Comparison of ENCODE assay signal across 8 mouse cellular contexts in the genomic region with DNA sequence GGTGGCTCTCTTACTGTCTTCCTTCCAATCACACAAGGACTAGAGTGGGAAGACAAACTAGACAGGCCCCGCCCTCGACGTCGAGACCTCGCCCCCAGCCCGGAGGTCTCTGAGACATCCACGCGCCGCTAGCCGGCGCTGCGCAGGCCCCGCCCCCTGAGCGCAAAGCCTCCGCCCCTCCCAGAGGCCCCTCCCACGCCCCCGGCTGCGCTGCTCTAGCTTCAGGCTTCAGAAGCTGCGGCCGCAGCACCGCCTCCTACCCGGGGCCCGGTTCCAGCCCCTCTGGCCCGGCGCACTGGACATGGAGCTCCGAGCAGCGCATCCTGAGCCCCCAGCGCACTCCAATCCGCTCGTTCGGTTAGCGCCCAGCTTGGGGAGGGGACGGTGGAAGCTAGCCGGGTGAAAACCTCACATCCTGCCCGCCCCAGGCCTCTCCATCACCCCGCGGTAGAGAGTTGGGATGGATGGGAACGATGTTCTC. TPM values are rescaled to one million over a fixed set of nuclear protein-coding genes. Genes with fewer than 3 reads are reported as not detected.
A peak's percentile ranks its signal among the peaks of the same experiment; 100 is the strongest.
DNase-seq lines count a peak whose midpoint lies in the region; ATAC-seq and TF ChIP-seq lines count a peak whose summit lies in the region.

A gene (plus strand): TSS at position 225 of the 481 bp plus-strand sequence.

- H3K4me3 ChIP-seq in forebrain, embryonic 13.5 days = peak within 1 kb of the TSS; percentile 51
- peak within 1 kb of the TSS; percentile 64 for H3K4me3 ChIP-seq in heart, postnatal 0 days (ENCODE audit: low read depth, low read length)
- H3K4me3 ChIP-seq in liver, postnatal 0 days (ENCODE audit: low read depth, low read length) = peak within 1 kb of the TSS; percentile 63
- peak within 1 kb of the TSS; percentile 53 for H3K4me3 ChIP-seq in neural tube, embryonic 13.5 days
- peak within 1 kb of the TSS; percentile 69 for H3K4me3 ChIP-seq in testis, adult 2 months (ENCODE audit: control insufficient read depth, low read depth, low read length)

- peak; percentile 54 for ATAC-seq in cerebellum, adult (ENCODE audit: insufficient number of reproducible peaks, low FRiP score, low TSS enrichment)
- ATAC-seq in forebrain, embryonic 13.5 days = peak; percentile 77
- ATAC-seq in heart, postnatal 0 days (ENCODE audit: insufficient read depth, low read depth) = peak; percentile 84
- ATAC-seq in liver, postnatal 0 days = peak; percentile 83
- peak; percentile 77 for ATAC-seq in neural tube, embryonic 13.5 days (ENCODE audit: low read depth)

- peaks cover 37% of the 10 kb centered on the region for H3K4me1 ChIP-seq in forebrain, embryonic 13.5 days
- peaks cover 25% of the 10 kb centered on the region for H3K4me1 ChIP-seq in heart, postnatal 0 days (ENCODE audit: control insufficient read depth, insufficient read depth)
- peaks cover 23% of the 10 kb centered on the region for H3K4me1 ChIP-seq in liver, postnatal 0 days (ENCODE audit: insufficient read depth)
- peaks cover 48% of the 10 kb centered on the region for H3K4me1 ChIP-seq in neural tube, embryonic 13.5 days (replicated peaks)
- H3K4me1 ChIP-seq in testis, adult 2 months (ENCODE audit: control insufficient read depth, insufficient read depth, low read length) = peaks cover 6% of the 10 kb centered on the region

- H3K9me3 ChIP-seq in forebrain, embryonic 13.5 days (replicated peaks) = no peaks in the 10 kb centered on the region
- no peaks in the 10 kb centered on the region for H3K9me3 ChIP-seq in heart, postnatal 0 days (replicated peaks; ENCODE audit: control insufficient read depth, low read length)
- no peaks in the 10 kb centered on the region for H3K9me3 ChIP-seq in liver, postnatal 0 days (ENCODE audit: low read length)
- H3K9me3 ChIP-seq in neural tube, embryonic 13.5 days = no peaks in the 10 kb centered on the region

- TF ChIP-seq EP300 in heart, postnatal 0 days (IDR thresholded peaks at IDR 0.05; ENCODE audit: low read depth) = no peak
- TF ChIP-seq EP300 in liver, postnatal 0 days (IDR thresholded peaks at IDR 0.05; ENCODE audit: low read depth) = no peak

- peak within 1 kb of the TSS; percentile 71 for H3K4me2 ChIP-seq in forebrain, embryonic 13.5 days
- H3K4me2 ChIP-seq in heart, postnatal 0 days (ENCODE audit: low read depth, low read length) = peak within 1 kb of the TSS; percentile 75
- H3K4me2 ChIP-seq in liver, postnatal 0 days (ENCODE audit: low read depth, low read length) = peak within 1 kb of the TSS; percentile 92
- H3K4me2 ChIP-seq in neural tube, embryonic 13.5 days = peak within 1 kb of the TSS; percentile 61

- H3K27ac ChIP-seq in forebrain, embryonic 13.5 days = no peak within 1 kb of the TSS
- H3K27ac ChIP-seq in heart, postnatal 0 days (ENCODE audit: low read depth) = peak within 1 kb of the TSS; percentile 87
- H3K27ac ChIP-seq in liver, postnatal 0 days (ENCODE audit: low read depth) = peak within 1 kb of the TSS; percentile 56
- H3K27ac ChIP-seq in neural tube, embryonic 13.5 days (replicated peaks) = no peak within 1 kb of the TSS; the same call in 1 of the 2 replicates
- H3K27ac ChIP-seq in testis, adult 2 months (ENCODE audit: control insufficient read depth, insufficient read depth, low read depth, low read length) = no peak within 1 kb of the TSS

- H3K36me3 ChIP-seq in forebrain, embryonic 13.5 days (ENCODE audit: poor library complexity, severe bottlenecking) = no peaks in the 10 kb centered on the region
- H3K36me3 ChIP-seq in heart, postnatal 0 days (replicated peaks; ENCODE audit: control insufficient read depth, insufficient read depth, low read length) = 0 out of 2 replicates have a peak, but pooled peaks cover 15% of the 10 kb centered on the region
- H3K36me3 ChIP-seq in liver, postnatal 0 days (replicated peaks; ENCODE audit: insufficient read depth, low read length) = no peaks in the 10 kb centered on the region
- no peaks in the 10 kb centered on the region for H3K36me3 ChIP-seq in neural tube, embryonic 13.5 days
- no peaks in the 10 kb centered on the region for H3K36me3 ChIP-seq in testis, adult 2 months (ENCODE audit: control insufficient read depth, insufficient read depth, low read length)

- peak; percentile 40 for TF ChIP-seq CTCF in heart, postnatal 0 days (IDR thresholded peaks at IDR 0.05; ENCODE audit: low read depth)
- peak; percentile 63 for TF ChIP-seq CTCF in liver, postnatal 0 days (IDR thresholded peaks at IDR 0.05; ENCODE audit: low read depth)
- TF ChIP-seq CTCF in testis, adult 2 months (IDR thresholded peaks at IDR 0.05; ENCODE audit: control insufficient read depth, insufficient read depth, insufficient replicate concordance, low read depth, low read length) = no peak

- 0% methylated on average over 28 of the region's 38 CpGs for WGBS in forebrain, embryonic 13.5 days
- 1% methylated on average over 38 of the region's 38 CpGs for WGBS in heart, postnatal 0 days
- WGBS in liver, postnatal 0 days (ENCODE audit: insufficient replicate concordance) = 1% methylated on average over 38 of the region's 38 CpGs
- WGBS in neural tube, embryonic 13.5 days = 1% methylated on average over 38 of the region's 38 CpGs

- peak; percentile 96 for DNase-seq in ES-CJ7 (ENCODE audit: low read depth, low spot score)
- DNase-seq in heart, postnatal 0 days (ENCODE audit: low spot score) = peak; percentile 92
- DNase-seq in kidney, postnatal 4 days = peak; percentile 95 to 97
- peak; percentile 92 for DNase-seq in liver, postnatal 0 days

- H3K27me3 ChIP-seq in forebrain, embryonic 13.5 days = peaks cover 4% of the 10 kb centered on the region; the same call in 1 of the 2 replicates
- H3K27me3 ChIP-seq in heart, postnatal 0 days (ENCODE audit: control insufficient read depth, insufficient read depth, low read length) = no peaks in the 10 kb centered on the region
- 0 out of 2 replicates have a peak, but pooled peaks cover 5% of the 10 kb centered on the region for H3K27me3 ChIP-seq in liver, postnatal 0 days (ENCODE audit: insufficient read depth, low read length)
- H3K27me3 ChIP-seq in neural tube, embryonic 13.5 days = peaks cover 6% of the 10 kb centered on the region; the same call in 1 of the 2 replicates
- H3K27me3 ChIP-seq in testis, adult 2 months (ENCODE audit: control insufficient read depth, insufficient read depth, low read length) = no peaks in the 10 kb centered on the region

- H3K9ac ChIP-seq in forebrain, embryonic 13.5 days = peak within 1 kb of the TSS; percentile 79
- H3K9ac ChIP-seq in heart, postnatal 0 days (replicated peaks; ENCODE audit: low read depth, low read length) = peak within 1 kb of the TSS; percentile 66
- peak within 1 kb of the TSS; percentile 68 for H3K9ac ChIP-seq in liver, postnatal 0 days (replicated peaks)
- H3K9ac ChIP-seq in neural tube, embryonic 13.5 days = peak within 1 kb of the TSS; percentile 77

- 0 out of 2 replicates have a peak, but pooled peaks have one; percentile 27 for TF ChIP-seq POLR2A in testis, adult 2 months (IDR thresholded peaks at IDR 0.05; ENCODE audit: control insufficient read depth, low read depth, low read length)

RNA-seq across cellular contexts. Expression of the gene that starts here (rescaled TPM):
- polyA plus RNA-seq in forebrain, embryonic 13.5 days (2015; fragmentation: Nextera tagmentation; extraction: Ambion mirVana) = 14.5 and 16.5 TPM in 2 replicates
- 25.7 and 28.0 TPM in 2 replicates for total RNA-seq in heart, postnatal 0 days (2014; rRNA removed; ENCODE audit: low replicate concordance)
- polyA plus RNA-seq in heart, postnatal 0 days (2015; fragmentation: Nextera tagmentation; extraction: Ambion mirVana) = 25.5 and 27.0 TPM in 2 replicates
- 4.3 and 5.8 TPM in 2 replicates for polyA plus RNA-seq in liver, postnatal 0 days (2015; fragmentation: Nextera tagmentation; extraction: Ambion mirVana)
- 25.3 and 25.9 TPM in 2 replicates for polyA plus RNA-seq in neural tube, embryonic 13.5 days (2015; fragmentation: Nextera tagmentation; extraction: Ambion mirVana)
- polyA plus RNA-seq in testis, adult 2 months (2012; rRNA removed) = 1.4 and 1.6 TPM in 2 replicates

Comparison
In these comparisons a context has a peak if more than half of its experiments do, and no peak if none do; other contexts are left out.
1. H3K27ac ChIP-seq: peak in heart, postnatal 0 days (single experiment) and liver, postnatal 0 days (single experiment); none in forebrain, embryonic 13.5 days (single experiment), neural tube, embryonic 13.5 days (single experiment) and testis, adult 2 months (single experiment).
2. Peak in every context shown above with its lines, with median percentiles within 50 percentile points of each other: DNase-seq, ATAC-seq, H3K4me2 ChIP-seq, H3K4me3 ChIP-seq and H3K9ac ChIP-seq.